Mouse (Mus musculus): Measurements from ENCODE around the gene Kcnb1. TPM values are rescaled to one million over a fixed set of nuclear protein-coding genes. Genes with fewer than 3 reads are reported as not detected.

Gene Kcnb1
- polyA plus RNA-seq, 1 experiment from 2014 or later = 1.3 TPM

GRCm38 (mm10) chr2:167181096-167181495 lies 8.9 kb downstream of the Kcnb1 start:
- H3K27ac ChIP-seq = no peak overlapping the region
- H3K9ac ChIP-seq = no peak overlapping the region
- H3K9me3 ChIP-seq = no peaks in the 10 kb centered on the region; the same call in 1 of the 2 replicates
- no peak overlapping the region for H3K4me2 ChIP-seq
- H3K27me3 ChIP-seq = 0 out of 2 replicates have a peak, but pooled peaks cover 5% of the 10 kb centered on the region
- no peak overlapping the region for H3K4me3 ChIP-seq (replicated peaks)
- no peaks in the 10 kb centered on the region; the same call in 1 of the 2 replicates for H3K4me1 ChIP-seq
- H3K36me3 ChIP-seq (replicated peaks) = no peaks in the 10 kb centered on the region
- 84% methylated on average over 8 of the region's 8 CpGs for WGBS
- ATAC-seq (ENCODE audit: low FRiP score) = no peak

GRCm38 (mm10) chr2:167179301-167179700 lies 10.7 kb downstream of the Kcnb1 start:
- no peaks in the 10 kb centered on the region for H3K36me3 ChIP-seq (replicated peaks)
- H3K4me3 ChIP-seq (replicated peaks) = no peak overlapping the region
- H3K4me1 ChIP-seq = no peaks in the 10 kb centered on the region; the same call in 1 of the 2 replicates
- no peak overlapping the region for H3K27ac ChIP-seq
- no peak overlapping the region for H3K4me2 ChIP-seq
- no peaks in the 10 kb centered on the region; the same call in 1 of the 2 replicates for H3K9me3 ChIP-seq
- no peaks in the 10 kb centered on the region for H3K27me3 ChIP-seq
- H3K9ac ChIP-seq = no peak overlapping the region
- 88% methylated on average over 10 of the region's 10 CpGs for WGBS
- no peak for ATAC-seq (ENCODE audit: low FRiP score)

- Histone ChIP-seq H3K4me2 (no peak overlapping the region), H3K27ac (no peak overlapping the region), H3K4me3 (replicated peaks) (no peak overlapping the region), H3K4me1 (no peaks in the 10 kb centered on the region; the same call in 1 of the 2 replicates), H3K36me3 (replicated peaks) (no peaks in the 10 kb centered on the region), H3K9me3 (no peaks in the 10 kb centered on the region), H3K9ac (no peak overlapping the region), H3K27me3 (no peaks in the 10 kb centered on the region)
- ATAC-seq (ENCODE audit: low FRiP score) = no peak
- WGBS = 68% methylated on average over 10 of the region's 10 CpGs
These were observed 12.7 kb downstream of the Kcnb1 start for GRCm38 (mm10) chr2:167177231-167177641.

- no peak for ATAC-seq (ENCODE audit: low FRiP score)
These were observed 14.7 kb downstream of the Kcnb1 start for GRCm38 (mm10) chr2:167175284-167175683.

GRCm38 (mm10) chr2:167173051-167173875 lies 16.7 kb downstream of the Kcnb1 start:
- no peaks in the 10 kb centered on the region for H3K36me3 ChIP-seq (replicated peaks)
- H3K9me3 ChIP-seq = no peaks in the 10 kb centered on the region
- no peak overlapping the region for H3K27ac ChIP-seq
- WGBS = 78% methylated on average over 5 of the region's 5 CpGs
- no peak overlapping the region for H3K4me3 ChIP-seq (replicated peaks)
- H3K9ac ChIP-seq = no peak overlapping the region
- H3K27me3 ChIP-seq = no peaks in the 10 kb centered on the region
- no peak overlapping the region for H3K4me2 ChIP-seq
- ATAC-seq (ENCODE audit: low FRiP score) = no peak
- no peaks in the 10 kb centered on the region; the same call in 1 of the 2 replicates for H3K4me1 ChIP-seq

More at GRCm38 (mm10) chr2:167175284-167175683, 14.7 kb downstream of the Kcnb1 start:
- no peak overlapping the region for H3K4me2 ChIP-seq
- H3K27me3 ChIP-seq = no peaks in the 10 kb centered on the region
- H3K9me3 ChIP-seq = no peaks in the 10 kb centered on the region
- H3K36me3 ChIP-seq (replicated peaks) = no peaks in the 10 kb centered on the region
- H3K27ac ChIP-seq = no peak overlapping the region
- H3K9ac ChIP-seq = no peak overlapping the region
- no peak overlapping the region for H3K4me3 ChIP-seq (replicated peaks)
- WGBS = 84% methylated on average over 6 of the region's 6 CpGs
- H3K4me1 ChIP-seq = no peaks in the 10 kb centered on the region; the same call in 1 of the 2 replicates

GRCm38 (mm10) chr2:167167515-167168212 lies 22.3 kb downstream of the Kcnb1 start:
- Histone ChIP-seq H3K36me3 (replicated peaks) (no peaks in the 10 kb centered on the region), H3K4me3 (replicated peaks) (no peak overlapping the region), H3K27me3 (no peaks in the 10 kb centered on the region), H3K9me3 (no peaks in the 10 kb centered on the region), H3K27ac (no peak overlapping the region), H3K9ac (no peak overlapping the region), H3K4me2 (no peak overlapping the region), H3K4me1 (no peaks in the 10 kb centered on the region)
- WGBS = 74% methylated on average over 11 of the region's 11 CpGs
- ATAC-seq (ENCODE audit: low FRiP score) = no peak

- Histone ChIP-seq H3K4me2 (no peak overlapping the region), H3K9me3 (peaks cover 5% of the 10 kb centered on the region; the same call in 1 of the 2 replicates), H3K36me3 (replicated peaks) (no peaks in the 10 kb centered on the region), H3K9ac (no peak overlapping the region), H3K4me1 (peaks cover 5% of the 10 kb centered on the region; the same call in 1 of the 2 replicates), H3K27me3 (no peaks in the 10 kb centered on the region), H3K27ac (no peak overlapping the region), H3K4me3 (replicated peaks) (no peak overlapping the region)
- ATAC-seq (ENCODE audit: low FRiP score) = no peak
- WGBS = 90% methylated on average over 9 of the region's 9 CpGs
These were observed 26.4 kb downstream of the Kcnb1 start for GRCm38 (mm10) chr2:167163600-167163999.

GRCm38 (mm10) chr2:167163134-167163533 lies 26.8 kb downstream of the Kcnb1 start:
- Histone ChIP-seq H3K27me3 (no peaks in the 10 kb centered on the region), H3K36me3 (replicated peaks) (no peaks in the 10 kb centered on the region), H3K9me3 (peaks cover 5% of the 10 kb centered on the region; the same call in 1 of the 2 replicates), H3K4me2 (no peak overlapping the region), H3K9ac (no peak overlapping the region), H3K4me3 (replicated peaks) (no peak overlapping the region), H3K4me1 (peaks cover 6% of the 10 kb centered on the region; the same call in 1 of the 2 replicates), H3K27ac (no peak overlapping the region)
- WGBS = 95% methylated on average over 10 of the region's 10 CpGs
- ATAC-seq (ENCODE audit: low FRiP score) = no peak

GRCm38 (mm10) chr2:167162516-167163021 lies 27.4 kb downstream of the Kcnb1 start:
- no peak for ATAC-seq (ENCODE audit: low FRiP score)
- Histone ChIP-seq H3K27ac (no peak overlapping the region), H3K36me3 (replicated peaks) (no peaks in the 10 kb centered on the region), H3K9ac (no peak overlapping the region), H3K9me3 (peaks cover 5% of the 10 kb centered on the region; the same call in 1 of the 2 replicates), H3K4me1 (peaks cover 6% of the 10 kb centered on the region; the same call in 1 of the 2 replicates), H3K4me2 (no peak overlapping the region), H3K27me3 (no peaks in the 10 kb centered on the region), H3K4me3 (replicated peaks) (no peak overlapping the region)
- 88% methylated on average over 10 of the region's 10 CpGs for WGBS

GRCm38 (mm10) chr2:167159721-167160120 lies 30.2 kb downstream of the Kcnb1 start:
- Histone ChIP-seq H3K9ac (no peak overlapping the region), H3K27ac (no peak overlapping the region), H3K4me1 (peaks cover 19% of the 10 kb centered on the region), H3K4me2 (no peak overlapping the region), H3K4me3 (replicated peaks) (no peak overlapping the region), H3K9me3 (peaks cover 5% of the 10 kb centered on the region; the same call in 1 of the 2 replicates), H3K36me3 (replicated peaks) (no peaks in the 10 kb centered on the region), H3K27me3 (no peaks in the 10 kb centered on the region)
- ATAC-seq (ENCODE audit: low FRiP score) = no peak
- 91% methylated on average over 4 of the region's 4 CpGs for WGBS

GRCm38 (mm10) chr2:167158780-167159179 lies 31.2 kb downstream of the Kcnb1 start:
- WGBS = 67% methylated on average over 5 of the region's 5 CpGs
- H3K4me3 ChIP-seq (replicated peaks) = no peak overlapping the region
- H3K4me1 ChIP-seq = peaks cover 19% of the 10 kb centered on the region
- no peaks in the 10 kb centered on the region for H3K27me3 ChIP-seq
- H3K9me3 ChIP-seq = peaks cover 5% of the 10 kb centered on the region; the same call in 1 of the 2 replicates
- no peak overlapping the region for H3K27ac ChIP-seq
- no peaks in the 10 kb centered on the region for H3K36me3 ChIP-seq (replicated peaks)
- H3K9ac ChIP-seq = no peak overlapping the region
- ATAC-seq (ENCODE audit: low FRiP score) = no peak
- no peak overlapping the region for H3K4me2 ChIP-seq

- Histone ChIP-seq H3K4me3 (replicated peaks) (no peak overlapping the region), H3K4me1 (peaks cover 19% of the 10 kb centered on the region), H3K9ac (no peak overlapping the region), H3K9me3 (peaks cover 6% of the 10 kb centered on the region), H3K36me3 (replicated peaks) (no peaks in the 10 kb centered on the region), H3K4me2 (no peak overlapping the region), H3K27ac (no peak overlapping the region), H3K27me3 (no peaks in the 10 kb centered on the region)
- WGBS = 48% methylated on average over 9 of the region's 9 CpGs
- no peak for ATAC-seq (ENCODE audit: low FRiP score)
These were observed 33.7 kb downstream of the Kcnb1 start for GRCm38 (mm10) chr2:167156118-167156715.

Data from forebrain, embryonic 12.5 days (tissue).